Mouse (Mus musculus) E14TG2a.4 (cell line): Measurements from ENCODE around the gene Unc50.

Experiments
- H3K27me3 ChIP-seq: 2 replicates; pipeline ENCODE4 v1.6.1; 2014; ENCODE audit warnings: low read length, control low read depth; ENCODE audit not compliant: insufficient read depth
- H3K36me3 ChIP-seq: 2 replicates; pipeline ENCODE4 v1.6.1; 2014; ENCODE audit warnings: low read length, control low read depth; ENCODE audit not compliant: insufficient read depth
- H3K4me1 ChIP-seq: replicated peaks from 2 replicates; pipeline ENCODE4 v1.6.1; 2014; ENCODE audit warnings: low read depth, low read length, control low read depth
- H3K4me3 ChIP-seq: replicated peaks from 2 replicates; pipeline ENCODE4 v1.5.1; 2014; ENCODE audit warnings: mild to moderate bottlenecking, low read length
- H3K9me3 ChIP-seq: 2 replicates; pipeline ENCODE4 v1.6.1; 2014; ENCODE audit warnings: low read length, control low read depth
- CTCF ChIP-seq: conservative IDR thresholded peaks from 2 replicates; pipeline ENCODE4 v1.5.1; 2014; ENCODE audit warnings: low read length
- NANOG ChIP-seq: IDR thresholded peaks from 2 replicates; pipeline ENCODE4 v1.6.1; 2014; ENCODE audit warnings: borderline replicate concordance, low read length, mixed read lengths
- POU5F1 ChIP-seq: IDR thresholded peaks from 2 replicates; pipeline ENCODE4 v1.6.1; 2014; ENCODE audit warnings: low read length, borderline replicate concordance

Unc50 gene

DNA sequence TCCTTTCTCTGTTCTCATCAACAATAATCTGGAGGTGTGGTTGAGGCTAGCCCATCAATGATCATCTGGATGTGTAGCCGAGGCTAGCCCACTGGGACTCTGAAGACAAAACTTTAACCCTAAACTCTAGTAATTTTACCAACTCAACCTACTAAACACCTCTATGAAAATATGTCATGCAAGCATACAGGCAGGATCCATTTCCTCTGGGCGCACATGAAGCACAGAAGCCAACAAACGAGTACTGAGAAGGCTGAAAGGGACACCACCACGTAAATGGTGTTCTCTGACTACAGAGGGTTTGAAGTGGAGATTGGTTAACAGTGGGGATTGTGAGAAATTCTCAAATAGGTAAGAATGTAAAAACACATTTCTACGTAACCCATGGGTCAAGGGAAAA, 47.3 kb downstream of the Unc50 start:
- H3K36me3 ChIP-seq = no peaks in the 10 kb centered on the region
- no peak overlapping the region for H3K4me3 ChIP-seq
- no peaks in the 10 kb centered on the region for H3K27me3 ChIP-seq
- TF ChIP-seq POU5F1 = no peak
- no peak for TF ChIP-seq NANOG
- TF ChIP-seq CTCF = no peak
- H3K9me3 ChIP-seq = no peaks in the 10 kb centered on the region
- no peaks in the 10 kb centered on the region; the same call in 1 of the 2 replicates for H3K4me1 ChIP-seq

DNA sequence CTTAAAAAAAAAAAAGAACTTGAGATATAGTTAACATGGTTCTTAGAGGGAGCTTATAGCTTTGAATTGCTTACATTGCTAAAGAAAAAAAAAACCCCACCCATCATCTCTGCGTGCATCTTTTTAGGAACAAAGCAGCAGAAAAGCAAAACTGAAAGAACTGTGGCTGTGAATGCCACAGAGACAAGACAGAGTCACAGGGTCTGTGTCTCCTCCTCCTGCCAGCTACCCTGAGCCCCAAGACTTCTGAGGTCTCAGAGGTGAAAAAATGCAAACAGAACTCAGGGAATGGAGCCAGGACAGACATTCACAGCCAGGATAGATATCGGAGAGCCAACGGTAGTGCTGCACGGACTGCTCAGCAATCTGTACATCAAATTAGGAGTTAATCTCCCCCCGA, 48.0 kb downstream of the Unc50 start:
- TF ChIP-seq POU5F1 (no peak), CTCF (no peak), NANOG (no peak)
- Histone ChIP-seq H3K36me3 (no peaks in the 10 kb centered on the region), H3K9me3 (no peaks in the 10 kb centered on the region), H3K27me3 (no peaks in the 10 kb centered on the region), H3K4me3 (no peak overlapping the region), H3K4me1 (no peaks in the 10 kb centered on the region; the same call in 1 of the 2 replicates)

GRCm38 (mm10) chr1:37478416-37478815, 48.5 kb downstream of the Unc50 start:
- H3K27me3 ChIP-seq = no peaks in the 10 kb centered on the region
- no peaks in the 10 kb centered on the region; the same call in 1 of the 2 replicates for H3K4me1 ChIP-seq
- no peak for TF ChIP-seq CTCF
- TF ChIP-seq NANOG = no peak
- no peak for TF ChIP-seq POU5F1
- H3K4me3 ChIP-seq = no peak overlapping the region
- no peaks in the 10 kb centered on the region for H3K36me3 ChIP-seq
- no peaks in the 10 kb centered on the region for H3K9me3 ChIP-seq

DNA sequence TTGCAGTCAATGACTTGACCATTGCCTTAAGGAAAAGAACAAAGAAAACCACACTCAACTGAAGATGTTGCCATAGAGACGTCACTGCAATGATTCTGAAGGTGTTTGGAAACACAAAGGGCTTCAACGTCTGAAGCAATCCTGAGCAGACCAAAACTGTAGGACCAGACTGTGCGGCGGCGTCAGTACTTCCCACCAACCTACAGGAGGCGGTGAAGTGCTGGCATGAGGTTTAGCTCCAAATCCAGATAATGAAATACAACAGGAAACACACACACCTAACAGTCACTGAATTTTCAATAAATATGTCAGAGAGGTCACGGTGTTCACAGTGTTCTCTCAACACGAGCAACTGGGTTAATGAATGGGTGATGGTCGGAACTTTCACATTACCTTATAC, 49.1 kb downstream of the Unc50 start:
- Histone ChIP-seq H3K27me3 (no peaks in the 10 kb centered on the region), H3K4me3 (no peak overlapping the region), H3K36me3 (no peaks in the 10 kb centered on the region), H3K9me3 (no peaks in the 10 kb centered on the region), H3K4me1 (no peaks in the 10 kb centered on the region; the same call in 1 of the 2 replicates)
- TF ChIP-seq NANOG = no peak
- TF ChIP-seq POU5F1 = no peak

DNA sequence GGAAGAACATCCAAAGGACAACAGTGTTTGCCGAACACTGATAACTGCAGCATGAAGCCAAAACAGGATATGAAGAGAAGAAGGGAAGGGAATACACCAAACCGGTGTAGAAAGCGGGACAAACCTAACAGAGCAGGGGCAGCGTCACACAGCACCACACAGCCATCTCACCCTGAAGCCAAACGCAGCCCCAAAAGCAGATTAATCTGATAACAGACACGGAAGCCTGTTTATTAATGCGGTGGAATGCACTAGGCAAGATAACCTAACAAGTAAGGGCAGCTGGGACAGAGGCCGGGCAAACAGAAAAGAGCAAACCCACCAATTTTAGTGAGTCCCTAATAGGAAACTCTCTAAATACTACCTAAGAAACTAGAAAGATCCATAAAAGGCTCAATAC, 49.8 kb downstream of the Unc50 start:
- H3K36me3 ChIP-seq = no peaks in the 10 kb centered on the region
- TF ChIP-seq POU5F1 (no peak), CTCF (no peak), NANOG (no peak)

DNA sequence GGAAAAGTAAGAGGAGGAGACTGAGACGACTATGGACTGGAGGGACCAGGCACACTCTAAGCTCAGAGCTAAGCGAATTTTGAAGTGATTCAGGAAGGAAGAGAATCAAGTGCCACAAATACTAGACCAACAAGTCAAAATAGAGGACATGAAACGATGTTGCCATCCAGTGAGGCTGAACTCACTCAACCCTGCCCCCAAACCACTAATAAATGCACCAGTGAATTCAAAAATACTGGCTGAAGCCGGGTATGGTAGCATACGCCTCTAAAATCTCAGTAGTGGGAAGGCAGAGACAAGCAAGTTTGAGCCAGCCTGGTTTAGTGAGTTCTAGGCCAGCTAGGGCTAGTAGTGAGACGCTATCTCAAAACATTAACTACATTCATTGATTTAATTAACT, 50.8 kb downstream of the Unc50 start:
- no peak for TF ChIP-seq POU5F1
- TF ChIP-seq NANOG = no peak
- no peak for TF ChIP-seq CTCF

More for the DNA sequence above, 49.8 kb downstream of the Unc50 start:
- no peaks in the 10 kb centered on the region for H3K27me3 ChIP-seq
- H3K4me3 ChIP-seq = no peak overlapping the region
- no peaks in the 10 kb centered on the region for H3K9me3 ChIP-seq
- H3K4me1 ChIP-seq = no peaks in the 10 kb centered on the region; the same call in 1 of the 2 replicates

GRCm38 (mm10) chr1:37481331-37481730, 51.4 kb downstream of the Unc50 start:
- no peak for TF ChIP-seq NANOG
- TF ChIP-seq POU5F1 = no peak
- TF ChIP-seq CTCF = no peak
- Histone ChIP-seq H3K4me3 (no peak overlapping the region), H3K27me3 (no peaks in the 10 kb centered on the region), H3K9me3 (no peaks in the 10 kb centered on the region), H3K4me1 (no peaks in the 10 kb centered on the region; the same call in 1 of the 2 replicates), H3K36me3 (no peaks in the 10 kb centered on the region)

More for the DNA sequence above, 50.8 kb downstream of the Unc50 start:
- Histone ChIP-seq H3K36me3 (no peaks in the 10 kb centered on the region), H3K9me3 (no peaks in the 10 kb centered on the region), H3K27me3 (no peaks in the 10 kb centered on the region), H3K4me1 (no peaks in the 10 kb centered on the region; the same call in 1 of the 2 replicates), H3K4me3 (no peak overlapping the region)

GRCm38 (mm10) chr1:37484612-37485011, 54.7 kb downstream of the Unc50 start:
- no peak for TF ChIP-seq NANOG
- TF ChIP-seq CTCF = no peak
- TF ChIP-seq POU5F1 = no peak
- H3K36me3 ChIP-seq = no peaks in the 10 kb centered on the region
- H3K4me1 ChIP-seq = no peaks in the 10 kb centered on the region; the same call in 1 of the 2 replicates
- no peak overlapping the region for H3K4me3 ChIP-seq
- H3K27me3 ChIP-seq = no peaks in the 10 kb centered on the region
- no peaks in the 10 kb centered on the region for H3K9me3 ChIP-seq

DNA sequence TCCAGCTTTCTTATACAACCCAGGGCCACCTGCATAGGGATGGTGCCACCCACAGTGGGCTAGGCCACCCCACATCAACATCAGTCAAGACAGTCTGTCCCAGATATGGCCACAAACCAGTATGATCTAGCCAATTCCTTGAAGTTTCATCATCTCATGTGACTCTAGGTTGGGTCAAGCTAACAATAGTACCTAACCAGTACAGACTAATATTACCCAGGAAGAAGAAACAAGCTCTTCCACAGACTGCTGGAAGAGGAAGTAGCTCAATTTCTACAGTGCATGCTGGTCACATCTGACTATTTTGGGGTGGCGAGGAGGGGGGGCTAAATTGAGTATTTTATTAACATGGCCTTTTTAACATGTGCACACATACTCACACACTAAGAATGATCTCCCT, 56.5 kb downstream of the Unc50 start:
- H3K36me3 ChIP-seq = no peaks in the 10 kb centered on the region; the same call in 1 of the 2 replicates
- H3K27me3 ChIP-seq = no peaks in the 10 kb centered on the region
- no peak overlapping the region for H3K4me3 ChIP-seq
- H3K4me1 ChIP-seq = no peaks in the 10 kb centered on the region; the same call in 1 of the 2 replicates
- H3K9me3 ChIP-seq = no peaks in the 10 kb centered on the region
- TF ChIP-seq POU5F1 (no peak), CTCF (no peak), NANOG (no peak)
